Mouse (Mus musculus) spleen, postnatal 10 days (tissue): ENCODE results near the gene Gipc3.
A peak's percentile ranks its signal among the peaks of the same experiment; 100 is the strongest.

Experiments
- DNase-seq, 2 experiments: peaks; one replicate each; pipeline ENCODE4 v3.0.0; 2021 to 2022; ENCODE audit warnings: low spot score in 2 of 2

The Gipc3 gene

DNA sequence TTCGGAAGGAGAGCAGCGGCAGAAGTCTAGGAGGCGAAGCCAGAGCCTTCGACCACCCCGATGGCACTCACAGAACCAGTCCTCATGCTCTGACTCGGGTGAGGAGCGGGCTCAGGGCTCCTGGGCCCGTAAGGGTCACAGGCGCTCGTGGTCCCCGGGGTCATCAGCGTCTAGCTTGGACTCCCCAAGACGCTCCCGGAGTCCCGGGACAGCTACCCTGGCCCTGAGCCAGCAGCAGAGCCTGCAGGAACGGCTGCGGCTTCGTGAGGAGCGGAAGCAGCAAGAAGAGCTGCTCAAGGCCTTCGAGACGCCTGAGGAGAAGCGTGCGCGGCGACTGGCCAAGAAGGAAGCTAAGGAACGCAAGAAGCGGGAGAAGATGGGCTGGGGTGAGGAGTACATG, 20.6 kb downstream of the Gipc3 start:
- DNase-seq, result no peak

DNA sequence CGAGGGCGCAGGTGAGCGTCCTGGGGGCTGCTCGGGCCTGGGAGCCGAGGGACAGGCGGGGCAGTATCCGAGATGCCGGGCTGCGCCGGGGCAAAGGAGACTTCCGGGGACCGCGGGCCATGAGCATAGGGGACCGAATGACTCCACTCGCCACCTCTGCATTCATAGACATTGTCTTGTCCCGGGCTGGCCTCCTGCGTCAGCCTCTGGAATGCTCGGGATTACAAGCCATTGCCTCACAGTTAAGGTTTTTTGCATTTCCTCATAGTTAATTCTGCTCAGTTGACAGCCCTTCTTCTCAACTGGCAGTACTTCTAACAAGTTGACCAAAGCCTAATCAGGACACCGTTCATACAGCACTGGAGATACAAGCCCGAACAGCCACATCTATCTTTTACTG, 21.6 kb downstream of the Gipc3 start:
- no peak for DNase-seq

GRCm38 (mm10) chr10:81320550-81321347, 22.3 kb downstream of the Gipc3 start, which contains the start of gene Cactin:
Gene Cactin (plus strand): TSS chr10:81321103.
- DNase-seq, result peak; percentile 96 to 99

DNA sequence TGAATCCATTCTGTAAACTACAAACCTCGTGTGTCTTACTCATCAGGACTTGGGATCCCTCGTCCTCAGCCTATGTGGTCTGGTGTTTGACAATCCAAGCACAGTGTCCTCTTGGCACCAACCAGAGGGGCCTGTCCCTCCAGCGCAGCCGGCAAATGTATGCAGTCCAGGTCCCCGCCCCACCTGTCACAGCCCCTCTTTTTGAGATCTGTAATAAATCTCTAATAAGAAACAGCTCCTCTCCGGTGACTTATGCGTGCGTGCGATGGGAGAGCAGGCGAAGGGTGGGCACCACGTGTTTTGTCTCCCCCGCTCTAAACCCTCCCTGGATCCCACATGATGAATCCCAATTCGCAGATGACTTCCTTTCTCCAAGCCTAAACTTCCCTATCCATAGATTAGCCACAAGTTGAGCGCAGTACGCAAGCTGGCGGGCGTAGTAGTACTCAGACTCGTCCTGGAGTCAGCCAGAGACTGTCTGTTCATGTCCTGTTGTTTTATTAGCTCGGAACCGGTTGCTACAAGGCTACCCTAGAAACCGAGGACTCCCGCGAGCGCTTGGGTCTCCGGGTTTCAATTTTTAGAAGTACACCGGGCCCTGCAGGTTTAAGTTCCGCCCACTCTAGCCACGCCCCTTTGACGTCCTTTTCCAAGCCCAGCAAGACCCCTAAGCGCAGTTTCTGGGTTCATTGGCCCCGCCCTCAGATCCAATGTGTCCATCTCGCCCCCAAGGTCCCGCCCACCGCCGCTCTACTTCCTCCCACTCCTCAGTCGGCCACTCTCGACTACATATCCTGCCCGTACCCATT, 23.1 kb downstream of the Gipc3 start:
- DNase-seq, result peak in 1 of 2 experiments; percentile 45

GRCm38 (mm10) chr10:81319330-81319699, 23.8 kb downstream of the Gipc3 start:
- peak in 1 of 2 experiments; percentile 58 for DNase-seq

DNA sequence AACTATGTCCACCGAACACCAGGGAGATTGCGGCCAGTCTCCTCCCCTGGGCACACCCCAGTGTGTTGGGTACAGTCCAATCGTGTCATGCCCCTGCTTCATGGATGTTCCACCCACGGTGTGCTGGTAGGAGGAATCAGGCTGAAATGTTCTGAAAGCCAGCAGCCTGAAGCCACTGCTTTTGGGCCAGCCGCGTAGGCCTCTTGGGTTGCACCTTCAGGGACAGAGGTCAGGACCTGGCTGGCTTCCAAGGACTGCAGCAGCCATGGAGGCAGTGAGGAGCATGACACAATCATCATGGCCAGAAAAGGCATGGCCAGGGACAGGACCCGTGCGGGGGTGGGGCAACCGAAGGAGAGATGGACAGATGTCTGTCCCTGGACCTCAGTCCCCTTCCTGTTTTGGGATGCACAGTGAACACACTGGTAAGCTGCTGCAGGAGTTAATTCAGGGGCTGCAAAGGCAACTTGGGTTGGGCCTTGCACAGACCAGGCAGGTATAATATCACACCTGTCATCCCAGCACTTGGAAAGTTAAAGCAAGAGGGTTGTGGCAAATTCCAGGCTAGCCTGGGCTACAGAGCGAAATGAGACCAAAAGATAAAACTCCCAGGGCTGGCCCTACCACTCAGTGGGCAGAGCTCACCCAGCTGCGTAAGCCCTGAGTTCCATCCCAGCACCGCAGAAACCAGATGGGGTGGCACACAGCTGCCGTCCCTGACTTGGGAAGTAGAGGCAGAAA, 24.3 kb downstream of the Gipc3 start:
- peak in 1 of 2 experiments; percentile 45 for DNase-seq

DNA sequence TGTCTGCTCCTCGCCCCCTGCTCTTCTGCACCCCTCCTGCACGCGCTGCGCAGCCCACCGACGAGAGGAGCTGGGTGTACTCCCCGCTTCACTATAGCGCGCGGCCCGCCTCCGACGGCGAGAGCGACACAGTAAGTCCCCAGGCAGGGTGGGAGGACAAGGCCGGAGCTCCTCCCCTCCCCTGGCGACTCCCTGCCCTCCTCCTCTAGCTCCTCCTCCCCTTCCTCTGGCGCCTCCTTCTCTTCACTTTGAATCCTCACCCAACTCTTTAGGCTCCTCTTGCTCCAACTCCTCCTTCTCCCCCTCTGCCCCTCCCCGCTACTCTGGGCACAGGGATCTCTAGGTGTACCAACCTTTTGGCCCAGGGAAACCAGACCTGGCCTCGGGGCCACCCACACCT, 25.8 kb downstream of the Gipc3 start:
- DNase-seq, result peak in 1 of 2 experiments; percentile 61

DNA sequence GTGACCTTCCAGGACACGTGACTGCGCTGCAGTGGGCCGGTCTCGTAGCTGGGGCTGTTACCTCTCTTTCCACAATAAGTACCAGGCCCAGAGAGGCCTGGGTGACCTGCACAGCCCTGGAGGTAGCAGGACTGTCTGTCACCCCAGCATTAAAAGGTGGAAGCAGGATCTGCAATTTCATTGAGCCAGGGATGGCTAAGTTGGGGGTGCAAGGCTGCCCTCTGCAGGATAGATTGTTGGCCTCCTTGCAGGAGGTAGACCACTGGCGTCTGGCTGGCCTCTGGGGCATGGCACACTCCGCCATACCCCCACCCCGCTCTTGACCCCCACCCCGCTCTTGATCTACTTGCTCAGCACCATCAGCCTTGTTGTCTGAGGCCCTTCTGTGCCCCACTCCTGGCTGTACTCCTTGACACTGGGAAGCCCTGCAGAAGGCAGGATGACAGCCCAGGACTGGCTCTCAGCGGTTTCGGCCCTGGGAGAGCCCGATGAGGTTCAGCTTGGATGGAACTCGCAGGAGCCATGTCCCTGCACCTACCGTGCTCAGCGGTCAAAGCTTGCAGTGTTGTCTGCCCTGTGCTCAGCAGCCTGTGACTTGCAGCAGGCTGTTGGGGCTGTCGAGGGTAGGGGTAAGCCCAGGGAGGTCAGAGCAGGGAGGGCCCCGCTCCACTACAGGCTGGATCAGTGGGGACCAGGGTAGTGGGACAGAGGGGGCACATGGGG, 26.6 kb downstream of the Gipc3 start:
- DNase-seq, result peak in 1 of 2 experiments; percentile 58

DNA sequence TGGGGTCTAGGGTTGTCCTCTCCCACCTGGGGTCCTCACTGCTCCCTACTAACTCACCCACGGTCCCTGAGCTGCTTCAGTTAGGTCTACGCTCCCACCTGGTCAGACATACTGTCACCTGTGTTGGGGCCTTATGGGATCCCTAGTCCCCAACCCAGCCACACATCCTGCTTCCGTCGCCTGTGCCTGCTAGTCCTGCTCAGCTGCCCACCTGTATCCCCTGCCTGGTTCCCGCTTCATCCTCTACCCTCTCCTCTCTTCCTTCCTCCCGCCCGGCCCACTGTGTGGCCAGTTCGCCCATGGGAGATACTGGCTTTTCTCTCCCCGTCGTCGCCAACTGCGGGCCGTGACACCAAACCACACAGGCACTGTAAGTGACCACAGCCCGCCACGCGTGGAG, 27.5 kb downstream of the Gipc3 start:
- no peak for DNase-seq

DNA sequence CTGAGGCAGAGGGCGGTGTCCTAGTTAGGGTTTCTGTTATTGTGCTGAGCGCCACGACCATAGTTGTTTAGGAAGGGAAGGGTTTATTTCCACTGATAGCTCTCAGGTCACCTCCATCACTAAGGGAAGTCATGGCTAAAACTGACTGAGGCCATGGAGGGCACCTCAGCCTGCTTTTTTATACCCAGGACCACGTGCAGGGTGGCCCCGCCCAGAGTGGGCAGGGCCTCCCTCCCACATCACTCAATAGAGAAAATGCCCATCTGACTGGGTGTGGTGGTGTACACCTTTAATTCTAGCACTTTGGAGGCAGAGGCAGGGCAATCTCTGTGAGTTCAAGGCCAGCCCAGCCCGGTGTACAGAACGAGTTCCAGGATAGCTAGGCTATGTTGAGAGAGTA, 28.9 kb downstream of the Gipc3 start:
- no peak for DNase-seq

GRCm38 (mm10) chr10:81313581-81313980, 29.5 kb downstream of the Gipc3 start:
- DNase-seq, result no peak

DNA sequence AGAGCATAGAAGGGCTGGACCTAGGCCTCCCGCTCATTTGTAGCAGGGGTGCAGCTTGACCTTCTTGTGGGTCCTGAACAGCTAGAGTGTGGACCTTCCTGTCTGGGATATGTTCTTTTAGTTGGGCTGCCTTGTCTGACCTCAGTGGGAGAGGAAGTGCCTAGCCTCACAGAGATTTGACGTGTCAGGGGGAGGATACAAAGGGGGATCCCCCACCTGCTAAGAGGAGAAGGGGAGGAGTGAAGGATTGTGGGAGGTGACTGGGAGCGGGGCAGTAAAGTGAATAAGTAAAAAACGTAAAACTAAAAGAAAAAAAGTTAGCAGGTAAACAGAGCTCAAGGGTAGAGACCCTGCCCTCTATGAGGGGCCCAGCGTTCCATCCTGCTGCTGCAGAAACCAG, 33.5 kb downstream of the Gipc3 start:
- no peak for DNase-seq

DNA sequence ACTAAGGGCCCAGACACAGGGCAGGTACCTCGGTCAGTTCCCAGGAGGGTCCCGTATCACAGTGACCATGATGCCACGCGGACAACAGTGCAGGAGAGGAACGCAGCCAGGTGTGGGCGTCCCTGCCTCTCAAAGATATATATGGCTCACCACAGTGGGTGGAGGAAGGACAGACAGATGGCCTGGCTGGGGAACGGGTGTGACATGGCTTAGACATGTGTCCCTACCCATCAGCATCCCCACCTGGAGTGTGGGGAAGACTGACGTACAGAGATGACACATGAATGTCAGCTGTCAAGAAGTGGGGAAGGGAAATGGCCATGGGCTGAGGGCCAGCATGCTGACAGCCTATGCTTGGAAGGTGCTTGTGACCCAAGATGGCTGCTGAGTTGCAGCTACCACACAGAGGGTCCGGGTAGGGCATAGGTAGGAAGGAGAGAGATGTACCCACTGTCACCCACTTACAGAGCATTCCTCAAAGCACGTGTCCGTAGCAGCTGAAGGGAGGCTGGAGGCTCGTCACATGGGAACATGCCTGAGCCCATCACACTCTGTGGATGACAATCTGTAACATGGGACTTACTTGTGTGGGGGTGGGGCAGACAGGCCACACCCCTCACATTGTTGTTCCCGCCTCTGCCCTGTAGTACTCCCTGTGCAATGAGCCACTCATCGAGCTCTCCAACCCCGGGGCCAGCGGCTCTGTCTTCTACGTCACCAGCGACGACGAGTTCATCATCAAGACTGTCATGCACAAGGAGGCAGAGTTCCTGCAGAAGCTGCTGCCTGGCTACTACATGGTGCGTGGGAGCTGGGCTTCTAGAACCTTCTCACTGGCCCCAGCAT, 36.0 kb downstream of the Gipc3 start:
- DNase-seq, result no peak

GRCm38 (mm10) chr10:81306173-81306668, 36.8 kb downstream of the Gipc3 start:
- DNase-seq, result no peak

GRCm38 (mm10) chr10:81305663-81306062, 37.4 kb downstream of the Gipc3 start:
- DNase-seq, result no peak

GRCm38 (mm10) chr10:81304597-81305238, 38.3 kb downstream of the Gipc3 start:
- DNase-seq, result peak in 1 of 2 experiments; percentile 78

- no peak for DNase-seq
Measured at GRCm38 (mm10) chr10:81303761-81304160, 39.3 kb downstream of the Gipc3 start.

GRCm38 (mm10) chr10:81303258-81303657, 39.8 kb downstream of the Gipc3 start:
- DNase-seq, result no peak

GRCm38 (mm10) chr10:81302781-81303218, 40.3 kb downstream of the Gipc3 start:
- no peak for DNase-seq

GRCm38 (mm10) chr10:81302288-81302687, 40.8 kb downstream of the Gipc3 start:
- no peak for DNase-seq
